Mouse (Mus musculus) kidney, adult 2 months (tissue): ENCODE results near the gene Zfp422.

Experiments
- CTCF ChIP-seq: fragments of 200-500 bp; conservative IDR thresholded peaks from 2 replicates; pipeline ENCODE4 v1.5.1; 2011; ENCODE audit warnings: low read depth, mild to moderate bottlenecking, control low read depth, low read length, moderate library complexity, mixed read lengths; ENCODE audit not compliant: insufficient read depth, insufficient read length
- POLR2A ChIP-seq: fragments of 200-500 bp; IDR thresholded peaks from one replicate; pipeline ENCODE4 v1.6.1; 2011; ENCODE audit warnings: low read depth, low read length, control low read depth

- TF ChIP-seq POLR2A (no peak), CTCF (no peak)
These were observed 10.7 kb downstream of the Zfp422 start for GRCm38 (mm10) chr6:116618073-116618472.
